Comparison of ENCODE assay signal across 31 mouse cellular contexts in the genomic region with DNA sequence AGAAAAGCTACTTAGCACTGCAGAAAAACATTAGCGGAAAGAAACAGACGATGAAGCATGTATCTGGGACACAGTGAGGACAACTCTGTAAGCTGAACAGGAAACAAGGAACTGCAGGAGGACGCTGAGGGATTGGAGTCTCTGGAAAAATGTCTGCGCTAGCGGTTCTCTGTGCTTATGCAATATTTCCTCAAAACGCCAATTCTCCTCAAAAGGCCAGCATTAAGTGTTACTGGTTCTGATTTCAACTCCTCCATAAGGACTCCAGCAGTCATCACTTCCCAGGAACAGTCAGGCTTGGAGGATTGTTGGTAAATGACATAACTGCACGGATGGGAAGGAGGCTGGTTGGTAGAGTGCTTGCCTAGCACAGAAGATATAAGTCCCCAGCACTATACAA. TPM values are rescaled to one million over a fixed set of nuclear protein-coding genes. Genes with fewer than 3 reads are reported as not detected.
A peak's percentile ranks its signal among the peaks of the same experiment; 100 is the strongest.
DNase-seq lines count a peak whose midpoint lies in the region; ATAC-seq lines count a peak whose summit lies in the region.
"Had no signal": no experiment of that assay in that cellular context is flagged by ENCODE, and none has a peak within 500 bp of the region (broad histone marks: within the 10 kb centered on the region; RNA-seq: fewer than 3 reads in every experiment).

No protein-coding gene starts in this region.

- H3K9ac ChIP-seq in liver, embryonic 16.5 days (ENCODE audit: low read depth, low read length): no peak overlapping the region
- no peak overlapping the region for H3K9ac ChIP-seq in liver, embryonic 11.5 days (ENCODE audit: low read depth, low read length)
- H3K9ac ChIP-seq: heart, embryonic 13.5 days; hindbrain, embryonic 15.5 days; kidney, embryonic 15.5 days; limb, embryonic 13.5 days; liver, embryonic 15.5 days; midbrain, embryonic 13.5 days; neural tube, embryonic 15.5 days had no signal

- peaks cover 15% of the 10 kb centered on the region for H3K4me1 ChIP-seq in liver, embryonic 16.5 days (ENCODE audit: control insufficient read depth, low read depth, low read length)
- H3K4me1 ChIP-seq in liver, embryonic 11.5 days (replicated peaks; ENCODE audit: control insufficient read depth, insufficient read depth, low read length): peaks cover 12% of the 10 kb centered on the region
- peaks cover 12% of the 10 kb centered on the region for H3K4me1 ChIP-seq in brown adipose tissue, adult 24 weeks (ENCODE audit: control insufficient read depth, insufficient read depth, insufficient read length, low read length)
- H3K4me1 ChIP-seq: neural tube, embryonic 15.5 days had no signal

- WGBS in liver, embryonic 16.5 days (ENCODE audit: insufficient replicate concordance): 66% methylated on average over 7 of the region's 7 CpGs
- 83% methylated on average over 7 of the region's 7 CpGs for WGBS in liver, embryonic 11.5 days
- 36% methylated on average over 7 of the region's 7 CpGs for WGBS in macrophage (ENCODE audit: missing documents)

- H3K9me3 ChIP-seq in liver, embryonic 16.5 days (replicated peaks; ENCODE audit: control insufficient read depth, low read length): no peaks in the 10 kb centered on the region
- no peaks in the 10 kb centered on the region for H3K9me3 ChIP-seq in liver, embryonic 11.5 days (ENCODE audit: control insufficient read depth, low read length)
- H3K9me3 ChIP-seq: heart, embryonic 13.5 days; hindbrain, embryonic 15.5 days; kidney, embryonic 15.5 days; limb, embryonic 13.5 days; liver, embryonic 15.5 days; midbrain, embryonic 13.5 days; neural tube, embryonic 15.5 days had no signal

- H3K79me2 ChIP-seq in macrophage (ENCODE audit: inconsistent target): peaks cover 100% of the 10 kb centered on the region

- ATAC-seq in liver, embryonic 16.5 days (ENCODE audit: low read depth): no peak
- no peak for ATAC-seq in liver, embryonic 11.5 days (replicated peaks; ENCODE audit: low FRiP score)
- ATAC-seq: forebrain, embryonic 14.5 days; inflammation-experienced regulatory T-cells, adult 6 months; midbrain, embryonic 13.5 days had no signal

- peak overlapping the region; percentile 18; the same call in 1 of the 2 replicates for H3K27ac ChIP-seq in liver, embryonic 16.5 days (ENCODE audit: low read length)
- no peak overlapping the region for H3K27ac ChIP-seq in liver, embryonic 11.5 days (ENCODE audit: low read depth, low read length)
- peak overlapping the region; percentile 29; the same call in 1 of the 2 replicates for H3K27ac ChIP-seq in brown adipose tissue, adult 24 weeks (replicated peaks; ENCODE audit: low read depth, low read length)
- peak overlapping the region; percentile 85 for H3K27ac ChIP-seq in macrophage
- H3K27ac ChIP-seq: gastrocnemius, adult 2 months; heart, adult 2 months; heart, embryonic 13.5 days; hindbrain, embryonic 15.5 days; kidney, embryonic 15.5 days; limb, embryonic 13.5 days; liver, embryonic 15.5 days; midbrain, embryonic 13.5 days; neural tube, embryonic 15.5 days had no signal

- no peak for DNase-seq in liver, embryonic 11.5 days (ENCODE audit: low spot score)
- peak; percentile 42 for DNase-seq in lung, postnatal 10 days
- no peak for DNase-seq in lung, postnatal 4 days
- DNase-seq in adrenal gland, postnatal 14 days: no peak
- DNase-seq: adrenal gland, postnatal 36 days; B cell, adult 2 months; cerebellum, adult 11 months; cerebellum, adult 9-10 months; cerebellum, postnatal 36 days; gastrocnemius, adult 2 months; gastrocnemius, postnatal 36 days; heart, postnatal 10 days; kidney, adult 11 months; kidney, postnatal 36 days; retina, postnatal 1 day; right cerebral cortex, postnatal 14 days; thymus, postnatal 14 days had no signal

- no peak overlapping the region for H3K4me2 ChIP-seq in liver, embryonic 16.5 days (ENCODE audit: low read depth, low read length)
- no peak overlapping the region for H3K4me2 ChIP-seq in liver, embryonic 11.5 days
- H3K4me2 ChIP-seq: heart, embryonic 13.5 days; hindbrain, embryonic 15.5 days; kidney, embryonic 15.5 days; limb, embryonic 13.5 days; liver, embryonic 15.5 days; midbrain, embryonic 13.5 days; neural tube, embryonic 15.5 days had no signal

- H3K36me3 ChIP-seq in liver, embryonic 16.5 days (ENCODE audit: control insufficient read depth, insufficient read depth): no peaks in the 10 kb centered on the region
- no peaks in the 10 kb centered on the region; the same call in 1 of the 2 replicates for H3K36me3 ChIP-seq in liver, embryonic 11.5 days (ENCODE audit: control insufficient read depth, insufficient read depth, low read length)
- no peaks in the 10 kb centered on the region for H3K36me3 ChIP-seq in macrophage (ENCODE audit: inconsistent target)
- H3K36me3 ChIP-seq: heart, embryonic 13.5 days; hindbrain, embryonic 15.5 days; kidney, embryonic 15.5 days; limb, embryonic 13.5 days; liver, embryonic 15.5 days; midbrain, embryonic 13.5 days; neural tube, embryonic 15.5 days had no signal

- no peak overlapping the region for H3K4me3 ChIP-seq in liver, embryonic 16.5 days (ENCODE audit: low read depth, low read length)
- H3K4me3 ChIP-seq in liver, embryonic 11.5 days (ENCODE audit: low read depth, low read length): no peak overlapping the region
- H3K4me3 ChIP-seq in brown adipose tissue, adult 24 weeks (ENCODE audit: insufficient read depth, low read depth, low read length): no peak overlapping the region
- no peak overlapping the region for H3K4me3 ChIP-seq in macrophage (ENCODE audit: inconsistent target)
- H3K4me3 ChIP-seq: gastrocnemius, adult 2 months; heart, adult 2 months; heart, embryonic 13.5 days; hindbrain, embryonic 15.5 days; kidney, embryonic 15.5 days; limb, embryonic 13.5 days; liver, embryonic 15.5 days; megakaryocyte, embryonic 14.5 days; midbrain, embryonic 13.5 days; neural tube, embryonic 15.5 days had no signal

- H3K27me3 ChIP-seq in liver, embryonic 16.5 days (ENCODE audit: control insufficient read depth, insufficient read depth, low read depth, low read length): no peaks in the 10 kb centered on the region
- H3K27me3 ChIP-seq in liver, embryonic 11.5 days (replicated peaks; ENCODE audit: control insufficient read depth, insufficient read depth, low read length): no peaks in the 10 kb centered on the region
- H3K27me3 ChIP-seq: heart, embryonic 13.5 days; hindbrain, embryonic 15.5 days; kidney, embryonic 15.5 days; limb, embryonic 13.5 days; liver, embryonic 15.5 days; midbrain, embryonic 13.5 days; neural tube, embryonic 15.5 days had no signal

RNA-seq across cellular contexts. Expression of gene Snx8, which starts 7.9 kb away (rescaled TPM):
- 10.9 and 11.1 TPM in 2 replicates for polyA plus RNA-seq in liver, embryonic 16.5 days (2015; fragmentation: Nextera tagmentation; extraction: Ambion mirVana)
- polyA plus RNA-seq in liver, embryonic 11.5 days (2014; fragmentation: Nextera tagmentation; extraction: Ambion mirVana): 10.6 and 10.7 TPM in 2 replicates
- polyA plus RNA-seq in brown adipose tissue, adult 24 weeks (2012; ENCODE audit: insufficient read depth, insufficient read length, missing spikeins): 5.5 and 8.9 TPM in 2 replicates
- 100 to 1,000 TPM; 134 to 541 (median 284) TPM for total RNA-seq in macrophage (2018; cell fraction: chromatin; rRNA removed)
- 100 to 1,000 TPM in 21 of 26 experiments, 10 to 100 TPM in 5; 75.9 to 180 (median 115) TPM for total RNA-seq in macrophage (2018; cell fraction: cytosol; rRNA removed)
- total RNA-seq in macrophage (2018; cell fraction: nucleus; rRNA removed): 100 to 1,000 TPM in 25 of 26 experiments, 10 to 100 TPM in 1; 96.7 to 394 (median 191) TPM
- 71.9 to 180 TPM (median 142 TPM) in 3 replicates for polyA plus RNA-seq in macrophage (2018)
- 17.7 and 26.1 TPM in 2 replicates for total RNA-seq in adrenal gland, postnatal 14 days (2021)

RNA-seq across cellular contexts. Expression of gene Eif3b, which starts 38.0 kb away (rescaled TPM):
- polyA plus RNA-seq in liver, embryonic 16.5 days (2015; fragmentation: Nextera tagmentation; extraction: Ambion mirVana): 53.0 and 60.0 TPM in 2 replicates
- polyA plus RNA-seq in liver, embryonic 11.5 days (2014; fragmentation: Nextera tagmentation; extraction: Ambion mirVana): 210 and 213 TPM in 2 replicates
- polyA plus RNA-seq in brown adipose tissue, adult 24 weeks (2012; ENCODE audit: insufficient read depth, insufficient read length, missing spikeins): 75.9 and 78.3 TPM in 2 replicates
- 100 to 1,000 TPM in 16 of 26 experiments, 10 to 100 TPM in 10; 32.3 to 211 (median 116) TPM for total RNA-seq in macrophage (2018; cell fraction: chromatin; rRNA removed)
- total RNA-seq in macrophage (2018; cell fraction: cytosol; rRNA removed): 100 to 1,000 TPM; 111 to 193 (median 155) TPM
- total RNA-seq in macrophage (2018; cell fraction: nucleus; rRNA removed): 100 to 1,000 TPM in 13 of 26 experiments, 10 to 100 TPM in 13; 51.1 to 167 (median 99.4) TPM
- 108 to 268 TPM (median 204 TPM) in 3 replicates for polyA plus RNA-seq in macrophage (2018)
- total RNA-seq in adrenal gland, postnatal 14 days (2021): 154 and 167 TPM in 2 replicates

RNA-seq across cellular contexts. Expression of gene Mrm2, which starts 49.5 kb away (rescaled TPM):
- polyA plus RNA-seq in liver, embryonic 16.5 days (2015; fragmentation: Nextera tagmentation; extraction: Ambion mirVana): 7.5 and 7.7 TPM in 2 replicates
- polyA plus RNA-seq in liver, embryonic 11.5 days (2014; fragmentation: Nextera tagmentation; extraction: Ambion mirVana): 20.2 and 21.7 TPM in 2 replicates
- polyA plus RNA-seq in brown adipose tissue, adult 24 weeks (2012; ENCODE audit: insufficient read depth, insufficient read length, missing spikeins): 12.9 and 15.8 TPM in 2 replicates
- total RNA-seq in macrophage (2018; cell fraction: chromatin; rRNA removed): 100 to 1,000 TPM in 1 of 26 experiments, 10 to 100 TPM in 20, 1 to 10 TPM in 5; 4.4 to 121 (median 14.7) TPM
- 1 to 10 TPM in 25 of 26 experiments, under 1 TPM in 1; 0.71 to 7.8 (median 5.9) TPM for total RNA-seq in macrophage (2018; cell fraction: cytosol; rRNA removed)
- total RNA-seq in macrophage (2018; cell fraction: nucleus; rRNA removed): 10 to 100 TPM in 16 of 26 experiments, 1 to 10 TPM in 10; 5.8 to 79.6 (median 11.5) TPM
- polyA plus RNA-seq in macrophage (2018): 7.2 to 10.1 TPM (median 8.1 TPM) in 3 replicates
- 11.2 and 13.9 TPM in 2 replicates for total RNA-seq in adrenal gland, postnatal 14 days (2021)

RNA-seq across cellular contexts. Expression of gene Nudt1, which starts 59.7 kb away (rescaled TPM):
- 19.0 and 20.7 TPM in 2 replicates for polyA plus RNA-seq in liver, embryonic 16.5 days (2015; fragmentation: Nextera tagmentation; extraction: Ambion mirVana)
- 58.3 and 62.3 TPM in 2 replicates for polyA plus RNA-seq in liver, embryonic 11.5 days (2014; fragmentation: Nextera tagmentation; extraction: Ambion mirVana)
- 14.9 and 18.6 TPM in 2 replicates for polyA plus RNA-seq in brown adipose tissue, adult 24 weeks (2012; ENCODE audit: insufficient read depth, insufficient read length, missing spikeins)
- total RNA-seq in macrophage (2018; cell fraction: chromatin; rRNA removed): 10 to 100 TPM in 2 of 26 experiments, 1 to 10 TPM in 18, not detected in 6; 1.1 to 16.3 (median 5.5) TPM
- 10 to 100 TPM in 9 of 26 experiments, 1 to 10 TPM in 17; 3.7 to 18.7 (median 7.4) TPM for total RNA-seq in macrophage (2018; cell fraction: cytosol; rRNA removed)
- total RNA-seq in macrophage (2018; cell fraction: nucleus; rRNA removed): 10 to 100 TPM in 2 of 26 experiments, 1 to 10 TPM in 23, under 1 TPM in 1; 0.69 to 15.1 (median 4.1) TPM
- 4.4 to 8.5 TPM (median 5.7 TPM) in 3 replicates for polyA plus RNA-seq in macrophage (2018)
- total RNA-seq in adrenal gland, postnatal 14 days (2021): 15.9 and 21.1 TPM in 2 replicates

RNA-seq across cellular contexts. Expression of gene Mad1l1, which starts 59.8 kb away (rescaled TPM):
- 18.5 and 19.3 TPM in 2 replicates for polyA plus RNA-seq in liver, embryonic 16.5 days (2015; fragmentation: Nextera tagmentation; extraction: Ambion mirVana)
- polyA plus RNA-seq in liver, embryonic 11.5 days (2014; fragmentation: Nextera tagmentation; extraction: Ambion mirVana): 43.0 and 43.4 TPM in 2 replicates
- polyA plus RNA-seq in brown adipose tissue, adult 24 weeks (2012; ENCODE audit: insufficient read depth, insufficient read length, missing spikeins): 2.7 and 4.9 TPM in 2 replicates
- total RNA-seq in macrophage (2018; cell fraction: chromatin; rRNA removed): 10 to 100 TPM; 11.1 to 80.6 (median 42.1) TPM
- 10 to 100 TPM in 2 of 26 experiments, 1 to 10 TPM in 24; 5.4 to 10.9 (median 8.8) TPM for total RNA-seq in macrophage (2018; cell fraction: cytosol; rRNA removed)
- 10 to 100 TPM in 19 of 26 experiments, 1 to 10 TPM in 7; 7.4 to 42.7 (median 13.9) TPM for total RNA-seq in macrophage (2018; cell fraction: nucleus; rRNA removed)
- polyA plus RNA-seq in macrophage (2018): 9.0 to 15.3 TPM (median 15.3 TPM) in 3 replicates
- 19.1 and 21.5 TPM in 2 replicates for total RNA-seq in adrenal gland, postnatal 14 days (2021)
